In the genomic region with DNA sequence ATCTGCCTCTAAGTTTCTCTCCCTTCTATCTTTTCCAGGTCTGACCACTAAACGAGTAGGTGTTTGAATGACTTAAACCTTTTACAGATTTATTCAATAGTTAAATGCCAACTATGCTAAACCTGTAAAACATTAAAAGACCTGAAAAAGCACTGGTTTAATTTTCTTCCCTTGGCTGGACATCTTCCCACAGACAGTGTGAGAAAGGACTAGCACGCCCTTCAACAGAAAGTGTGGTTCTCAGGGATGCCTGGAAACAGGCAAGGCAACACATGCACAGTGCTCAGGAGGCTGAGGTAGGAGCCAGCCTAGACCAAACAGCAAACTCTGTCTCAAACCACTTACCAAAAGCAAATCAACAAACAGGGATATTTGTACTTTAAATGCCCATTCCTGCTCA, we compare ENCODE assay signal across 9 mouse cellular contexts.
"Had no signal": no experiment of that assay in that cellular context is flagged by ENCODE, and none has a peak within 500 bp of the region (broad histone marks: within the 10 kb centered on the region; RNA-seq: fewer than 3 reads in every experiment).

No protein-coding gene starts in this region.

- H3K27me3 ChIP-seq: limb, embryonic 13.5 days; midbrain, embryonic 12.5 days; neural tube, embryonic 13.5 days had no signal

- ATAC-seq: intestine, embryonic 16.5 days; midbrain, embryonic 16.5 days had no signal

- H3K9me3 ChIP-seq: limb, embryonic 13.5 days; midbrain, embryonic 12.5 days; neural tube, embryonic 13.5 days had no signal

- H3K9ac ChIP-seq: limb, embryonic 13.5 days; liver, embryonic 14.5 days; midbrain, embryonic 12.5 days; neural tube, embryonic 13.5 days had no signal

- DNase-seq: left cerebral cortex, postnatal 4 days; lung, adult 18-20 months; right cerebral cortex, postnatal 14 days had no signal

- H3K27ac ChIP-seq: limb, embryonic 13.5 days; liver, embryonic 14.5 days; midbrain, embryonic 12.5 days had no signal

- H3K36me3 ChIP-seq: limb, embryonic 13.5 days; midbrain, embryonic 12.5 days; neural tube, embryonic 13.5 days had no signal

- H3K4me3 ChIP-seq: limb, embryonic 13.5 days; midbrain, embryonic 12.5 days; neural tube, embryonic 13.5 days had no signal

- H3K4me2 ChIP-seq: limb, embryonic 13.5 days; midbrain, embryonic 12.5 days; neural tube, embryonic 13.5 days had no signal
